Mouse (Mus musculus) CH12.LX (cell line): ENCODE measurements at regions not wholly inside any gene's neighbourhood (a gene's known extent, or its start where the extent isn't known, plus 50 kb on each side); places are given as distances from the start of the nearest gene placed in this dataset.

ENCODE experiments used
- CHD2 ChIP-seq: IDR thresholded peaks from 2 replicates; pipeline ENCODE4 v1.6.1; 2011; ENCODE audit warnings: low read length, improper control_type of control experiment
- CTCF ChIP-seq, 2 experiments: IDR thresholded peaks in 1 of 2; conservative IDR thresholded peaks in 1 of 2; 2 replicates each; pipeline ENCODE4 v1.5.1; 2011 to 2012; ENCODE audit warnings: low read depth in 2 of 2, low read length in 2 of 2, improper control_type of control experiment in 1 of 2, inconsistent platforms in 1 of 2, mild to moderate bottlenecking in 1 of 2, moderate library complexity in 1 of 2
- ELF1 ChIP-seq: IDR thresholded peaks from 2 replicates; pipeline ENCODE4 v1.6.1; 2014; ENCODE audit warnings: low read depth, mild to moderate bottlenecking, inconsistent platforms, low read length, improper control_type of control experiment
- EP300 ChIP-seq: IDR thresholded peaks from 2 replicates; pipeline ENCODE4 v1.6.1; 2011; ENCODE audit warnings: low read length, improper control_type of control experiment
- ETS1 ChIP-seq: conservative IDR thresholded peaks from 2 replicates; pipeline ENCODE4 v1.6.1; 2012; ENCODE audit warnings: low read depth, mild to moderate bottlenecking, inconsistent platforms, low read length, improper control_type of control experiment, moderate library complexity
- JUN ChIP-seq: IDR thresholded peaks from 2 replicates; pipeline ENCODE4 v1.6.1; 2011; ENCODE audit warnings: low read depth, mild to moderate bottlenecking, low read length, improper control_type of control experiment, moderate library complexity; ENCODE audit not compliant: insufficient read depth
- MAFK ChIP-seq: IDR thresholded peaks from 2 replicates; pipeline ENCODE4 v1.6.1; 2011; ENCODE audit warnings: low read length, improper control_type of control experiment; ENCODE audit not compliant: insufficient replicate concordance
- NELFE ChIP-seq: IDR thresholded peaks from 2 replicates; pipeline ENCODE4 v1.6.1; 2011; ENCODE audit warnings: low read depth, low read length, improper control_type of control experiment
- NRF1 ChIP-seq: IDR thresholded peaks from 2 replicates; pipeline ENCODE4 v1.6.1; 2014; ENCODE audit warnings: low read depth, mild to moderate bottlenecking, inconsistent platforms, low read length, improper control_type of control experiment, moderate library complexity
- POLR2A ChIP-seq: IDR thresholded peaks from 2 replicates; pipeline ENCODE4 v1.6.1; 2011; ENCODE audit warnings: low read depth, mild to moderate bottlenecking, improper control_type of control experiment, low read length
- POLR2AphosphoS2 ChIP-seq: IDR thresholded peaks from 2 replicates; pipeline ENCODE4 v1.6.1; 2011; ENCODE audit warnings: low read depth, low read length, improper control_type of control experiment
- UBTF ChIP-seq: IDR thresholded peaks from 2 replicates; pipeline ENCODE4 v1.6.1; 2012; ENCODE audit warnings: low read depth, mild to moderate bottlenecking, inconsistent platforms, low read length, improper control_type of control experiment, moderate library complexity
- USF1 ChIP-seq: IDR thresholded peaks from 2 replicates; pipeline ENCODE4 v1.6.1; 2014; ENCODE audit warnings: low read depth, mild to moderate bottlenecking, inconsistent platforms, low read length, improper control_type of control experiment

GRCm38 (mm10) chr17:61513433-61513832 lies 1367.7 kb downstream of the Efna5 start:
- TF ChIP-seq CTCF (conservative IDR thresholded peaks at IDR 0.05 in 1 of 2, IDR thresholded peaks at IDR 0.05 in 1 of 2; ENCODE audit: low read depth in 2 of 2, low read length in 2 of 2) (no peak), EP300 (no peak), NELFE (no peak), JUN (no peak), ETS1 (no peak), POLR2A (no peak), CHD2 (no peak), USF1 (no peak), MAFK (no peak), ELF1 (no peak), POLR2AphosphoS2 (no peak), UBTF (no peak), NRF1 (no peak)
